Mouse (Mus musculus): ENCODE data around the gene Ccdc182.

The Ccdc182 gene

DNA sequence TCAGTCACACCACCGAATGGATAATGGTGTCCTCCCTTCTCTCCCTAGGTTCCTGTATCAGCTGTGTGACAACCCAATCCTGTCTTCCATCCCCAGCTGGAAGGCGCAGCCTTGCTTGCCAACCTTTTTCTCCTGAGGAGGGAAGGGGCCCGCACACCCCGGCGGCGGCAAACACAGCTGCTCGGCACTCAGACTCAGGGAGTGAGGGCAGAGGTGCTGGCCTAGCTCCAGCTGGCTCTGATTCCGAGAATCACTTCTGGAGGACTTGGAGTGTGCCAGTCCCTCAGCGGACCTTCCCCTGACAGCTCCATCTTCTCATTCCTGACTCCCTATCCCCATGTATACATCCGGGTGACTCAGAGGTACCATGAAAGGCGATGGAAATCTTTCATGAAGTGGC lies 36.9 kb downstream of the Ccdc182 start:
- no peak for DNase-seq

DNA sequence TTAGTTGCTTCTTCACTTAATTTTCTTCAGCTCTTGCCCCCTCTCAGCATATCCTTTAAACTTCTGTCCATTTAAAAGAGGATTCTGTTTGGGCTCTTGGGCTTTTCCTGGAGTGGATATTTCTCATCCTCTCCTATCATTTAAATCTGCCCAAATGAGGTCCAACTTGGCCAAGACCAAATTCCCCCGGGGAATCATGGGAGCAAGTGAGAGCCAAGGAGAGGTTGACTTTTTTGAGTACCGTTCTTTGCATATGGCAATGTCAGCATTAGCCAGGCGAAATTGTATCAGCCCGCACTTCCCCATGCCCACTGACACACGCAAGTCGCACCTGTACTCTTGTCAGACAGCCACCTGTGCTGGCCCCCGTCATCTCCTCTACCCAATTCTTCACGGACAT lies 37.9 kb downstream of the Ccdc182 start:
- DNase-seq: no peak

DNA sequence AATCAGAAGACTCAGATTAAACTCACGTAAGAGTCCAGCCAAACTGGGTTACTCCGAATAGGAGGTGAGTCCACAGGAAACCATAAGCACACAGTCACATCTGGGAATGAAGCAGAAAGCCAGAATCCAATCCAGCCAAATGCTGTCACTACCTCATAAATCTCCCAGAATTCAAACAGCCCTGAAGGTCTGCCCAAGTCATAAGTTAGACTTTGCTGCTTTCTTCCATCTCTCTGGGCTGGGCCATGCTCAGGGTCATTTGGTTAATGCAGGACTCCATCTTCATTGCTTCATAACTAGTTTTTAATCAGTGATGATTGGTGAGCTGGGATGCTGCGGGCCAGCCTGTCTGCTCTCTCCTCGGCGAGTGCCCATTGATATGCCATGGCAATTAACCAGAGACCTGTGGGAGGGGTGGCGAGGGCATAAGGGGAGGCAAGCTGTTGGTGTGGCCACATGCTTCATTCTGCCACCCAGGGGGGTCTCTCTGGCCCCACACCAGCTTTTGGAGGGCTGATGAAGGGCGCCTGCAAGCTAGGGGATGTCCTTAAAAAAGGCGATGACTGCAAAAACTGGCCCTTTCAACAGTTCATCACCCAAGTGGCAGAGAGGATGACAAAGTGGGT lies 38.6 kb downstream of the Ccdc182 start:
- no peak for DNase-seq

DNA sequence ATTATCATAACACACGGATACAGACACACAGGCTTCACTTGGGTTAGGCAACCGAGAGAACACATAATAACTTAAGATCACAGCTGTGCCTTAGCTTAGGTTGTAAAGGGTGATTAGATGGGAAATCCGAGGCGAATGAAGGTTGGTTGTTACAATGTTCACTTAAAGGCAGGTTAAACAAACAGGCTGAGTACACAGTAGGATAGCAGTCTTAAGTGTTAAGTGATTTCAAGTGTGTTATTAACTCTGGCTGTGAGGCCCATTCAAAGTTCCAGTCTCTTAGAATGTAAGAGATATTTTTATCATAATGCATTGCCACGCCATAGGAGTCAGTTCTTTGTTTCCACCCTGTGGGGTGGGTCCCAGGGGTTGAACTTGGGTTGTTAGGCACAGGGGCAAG lies 41.0 kb downstream of the Ccdc182 start:
- no peak for DNase-seq

DNA sequence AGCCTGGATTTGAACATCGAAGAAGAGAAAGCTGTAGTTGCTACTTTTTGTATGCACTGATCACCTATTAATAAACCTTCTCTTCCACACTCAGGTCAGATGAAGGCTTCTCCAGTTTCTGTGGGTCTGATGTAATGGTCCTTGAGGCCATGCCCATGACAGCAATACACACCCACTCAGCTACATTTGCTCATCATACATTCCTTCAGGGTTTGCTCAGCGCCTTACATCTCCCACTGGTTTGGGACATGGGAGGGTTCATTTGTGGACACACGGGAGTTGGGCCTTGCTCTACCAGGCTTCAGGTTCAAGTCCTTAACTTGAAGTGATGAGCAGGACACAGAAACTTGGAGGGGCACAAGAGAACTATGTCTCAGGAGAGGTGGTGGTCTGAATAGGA lies 44.1 kb downstream of the Ccdc182 start:
- no peak for DNase-seq
